Mouse (Mus musculus): ENCODE measurements around the gene Agbl4. TPM values are rescaled to one million over a fixed set of nuclear protein-coding genes. Genes with fewer than 3 reads are reported as not detected.

Gene Agbl4
- total RNA-seq, 2 experiments from 2014 or later: not detected

DNA sequence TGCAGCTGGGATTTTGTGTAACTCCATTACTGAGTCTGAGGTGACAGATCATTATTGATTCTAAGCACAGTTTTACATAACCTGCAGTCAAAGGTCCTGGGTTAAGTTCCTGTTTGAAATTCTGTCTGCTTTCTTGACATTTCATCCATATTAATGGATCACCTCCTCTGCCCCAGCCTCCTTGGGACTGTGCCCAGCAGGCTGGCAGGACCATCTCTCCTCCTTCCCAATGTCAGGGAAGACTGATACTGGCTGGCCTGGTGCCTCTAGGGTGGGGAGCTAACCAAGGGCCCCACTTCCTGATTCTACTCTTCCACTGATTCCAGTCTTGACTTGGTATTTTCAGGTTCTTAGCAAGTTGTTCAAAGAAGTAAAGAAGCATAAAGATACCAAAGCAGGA lies 1276.4 kb downstream of the Agbl4 start:
- no peak for DNase-seq
- intact Hi-C loops (cut with DNase I; ENCODE audit: low total_unique reads): no loop called here

DNA sequence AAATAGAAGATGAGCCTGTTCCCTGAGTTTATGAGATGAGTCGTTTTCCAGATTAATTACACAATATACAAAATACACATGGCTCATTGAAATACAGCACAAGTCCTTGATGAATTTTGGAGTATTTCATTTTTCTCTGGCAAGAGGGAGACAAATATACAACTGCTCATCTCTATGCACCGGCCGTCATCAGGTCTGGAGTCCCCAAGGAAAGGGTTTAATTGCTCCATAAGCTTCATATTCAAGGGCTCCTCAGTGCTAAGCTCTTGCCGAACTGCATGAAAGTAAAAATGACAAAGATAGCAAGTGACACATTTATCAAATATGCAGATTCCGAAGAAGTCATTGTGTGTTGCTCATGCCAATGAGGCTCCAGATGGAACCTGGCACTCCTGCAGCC lies 1284.5 kb downstream of the Agbl4 start:
- intact Hi-C loops (cut with DNase I; ENCODE audit: low total_unique reads): no loop called here
- DNase-seq: no peak

DNA sequence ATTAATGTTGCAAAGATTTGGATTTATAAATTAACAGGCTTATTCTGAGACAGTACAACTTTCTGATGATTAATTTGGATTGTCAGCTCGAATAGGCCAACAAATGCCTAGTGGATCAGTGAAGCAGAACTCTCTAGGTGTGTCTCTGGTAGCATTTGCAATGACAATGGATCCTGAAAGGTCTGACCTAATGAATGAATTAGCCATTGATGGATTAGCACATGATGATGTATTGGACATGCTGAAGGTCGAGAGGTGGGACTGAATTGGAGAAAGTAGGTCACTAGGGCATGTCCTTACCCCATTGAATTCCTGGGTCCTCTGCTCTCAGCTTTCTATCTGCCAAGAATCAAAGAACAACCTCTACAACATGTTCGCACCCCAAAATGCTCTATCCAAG lies 1285.3 kb downstream of the Agbl4 start:
- intact Hi-C loops (cut with DNase I; ENCODE audit: low total_unique reads): no loop called here
- no peak for DNase-seq

DNA sequence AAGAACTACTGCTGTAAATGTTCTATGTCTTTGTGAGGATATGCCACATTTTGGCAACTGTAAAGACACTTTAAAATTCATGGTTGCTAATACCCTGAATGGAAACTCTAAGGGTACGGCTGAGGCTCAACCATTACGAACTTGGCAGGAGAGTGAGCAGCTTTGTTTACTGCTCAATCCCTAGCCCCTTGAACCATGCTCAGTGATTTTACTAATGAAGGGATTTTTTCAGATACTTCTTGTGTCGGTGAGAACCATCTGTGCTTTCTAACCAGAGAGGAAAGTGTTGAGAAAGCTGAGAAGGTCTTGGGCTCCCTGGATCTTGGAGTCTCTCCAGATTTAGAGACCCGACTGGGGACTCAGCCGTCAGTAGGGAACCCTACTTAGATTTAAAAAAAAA lies 1286.4 kb downstream of the Agbl4 start:
- intact Hi-C loops (cut with DNase I; ENCODE audit: low total_unique reads): no loop called here

DNA sequence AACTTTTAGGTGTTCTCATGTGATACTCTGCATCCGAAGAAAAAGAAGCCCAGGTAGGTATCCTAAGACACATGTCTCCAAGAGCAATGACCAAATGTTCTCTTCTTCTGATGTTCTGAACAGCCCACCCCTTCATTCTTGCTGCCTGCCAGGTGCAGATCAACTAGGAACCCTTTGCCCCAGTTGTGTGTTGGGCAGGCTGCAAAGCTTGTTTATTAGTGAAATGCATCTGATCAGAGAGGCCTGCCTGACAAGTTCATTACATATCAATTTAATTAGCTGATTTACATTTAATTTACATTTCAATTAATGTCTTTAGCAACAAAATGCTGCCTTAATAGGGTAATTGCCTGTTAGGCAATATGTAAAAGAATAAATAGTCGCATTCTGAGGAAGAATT lies 1288.5 kb downstream of the Agbl4 start:
- intact Hi-C loops (cut with DNase I; ENCODE audit: low total_unique reads): no loop called here

More for the DNA sequence above, 1286.4 kb downstream of the Agbl4 start:
- DNase-seq: no peak

DNA sequence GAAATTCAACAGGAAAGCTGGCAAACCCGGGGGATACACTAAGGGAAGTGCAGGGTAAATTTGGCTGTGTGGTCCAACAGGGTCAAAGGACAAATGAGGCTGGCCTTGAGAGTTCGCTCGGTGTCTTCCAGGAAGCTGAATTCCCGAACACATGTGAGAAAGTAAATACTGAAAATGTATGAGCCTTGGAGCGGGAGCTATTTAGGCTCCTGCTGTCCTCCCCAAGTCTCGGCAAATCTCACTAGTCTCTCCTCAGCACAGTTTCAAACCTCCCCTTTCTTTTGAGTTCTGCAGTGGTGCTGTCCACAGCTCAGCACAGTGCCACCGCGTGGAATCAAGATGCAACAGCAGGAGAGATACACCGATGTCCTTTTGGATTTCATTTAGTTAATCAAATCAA lies 1289.5 kb downstream of the Agbl4 start:
- intact Hi-C loops (cut with DNase I; ENCODE audit: low total_unique reads): no loop called here
- DNase-seq: peak; percentile 38

More for the DNA sequence above, 1288.5 kb downstream of the Agbl4 start:
- no peak for DNase-seq

DNA sequence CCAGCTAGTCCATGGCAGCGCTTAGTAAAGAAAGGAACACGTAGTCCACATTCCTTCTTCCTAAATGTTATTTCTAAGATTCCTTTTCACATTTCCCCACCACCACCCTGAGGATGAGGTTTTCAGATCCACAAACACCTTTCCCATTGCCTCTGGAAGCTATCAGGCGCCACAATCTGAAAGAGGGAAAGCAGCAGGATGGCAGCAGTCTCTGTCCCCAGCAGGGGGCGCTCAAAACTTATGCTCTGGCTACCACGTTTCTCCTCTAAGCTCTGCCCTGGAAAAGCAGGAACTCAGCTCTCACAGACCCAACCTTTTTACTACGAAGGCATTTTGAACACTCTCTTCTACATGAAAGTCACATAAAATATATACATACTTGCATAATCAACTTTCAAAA lies 1290.2 kb downstream of the Agbl4 start:
- intact Hi-C loops (cut with DNase I; ENCODE audit: low total_unique reads): no loop called here
- DNase-seq: peak; percentile 79

DNA sequence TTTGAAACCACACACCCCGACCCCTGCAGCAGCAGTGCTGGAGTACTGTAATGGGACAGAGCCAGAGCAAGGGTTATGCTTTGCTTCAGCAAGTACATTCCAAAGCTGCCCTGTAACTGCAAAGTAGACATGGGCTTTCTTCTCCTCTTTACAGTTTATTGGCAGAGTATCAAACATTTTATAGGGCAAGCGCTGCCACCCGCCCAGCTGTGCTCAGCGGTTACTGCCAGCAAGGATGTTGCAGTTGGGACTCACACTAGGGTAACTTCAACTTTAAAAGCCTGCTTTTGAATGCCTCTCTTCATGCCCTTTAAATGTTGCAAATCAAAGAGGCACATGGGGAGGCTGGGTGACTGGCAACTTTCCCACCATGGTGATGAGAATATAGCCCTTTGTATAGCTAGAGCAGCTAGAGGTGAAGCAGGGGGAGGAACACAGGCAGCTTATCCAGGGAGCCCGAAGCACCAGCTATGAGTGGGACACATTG lies 1293.6 kb downstream of the Agbl4 start:
- DNase-seq: no peak

DNA sequence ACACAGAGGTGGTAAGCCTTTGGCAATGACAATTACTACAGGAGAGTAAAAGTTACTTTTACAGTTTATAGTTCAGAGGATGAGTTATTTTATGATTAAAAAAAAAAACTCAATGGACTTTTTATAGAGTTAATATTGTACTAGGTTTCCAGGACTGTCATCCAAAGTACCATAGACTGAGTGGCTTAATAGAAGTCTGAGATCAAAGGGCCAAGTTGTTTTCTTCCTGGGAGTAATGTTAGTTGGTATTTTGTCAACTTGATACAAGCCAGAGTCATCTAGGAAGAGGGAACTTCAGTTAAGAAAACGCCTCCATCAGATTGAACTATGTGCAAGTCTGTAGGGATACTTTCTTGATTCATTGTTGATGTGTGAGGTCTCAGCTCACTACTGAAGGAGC lies 1303.9 kb downstream of the Agbl4 start:
- DNase-seq: no peak
- intact Hi-C loops (cut with DNase I; ENCODE audit: low total_unique reads): no loop called here

More for the DNA sequence above, 1293.6 kb downstream of the Agbl4 start:
- intact Hi-C loops (cut with DNase I; ENCODE audit: low total_unique reads): no loop called here

DNA sequence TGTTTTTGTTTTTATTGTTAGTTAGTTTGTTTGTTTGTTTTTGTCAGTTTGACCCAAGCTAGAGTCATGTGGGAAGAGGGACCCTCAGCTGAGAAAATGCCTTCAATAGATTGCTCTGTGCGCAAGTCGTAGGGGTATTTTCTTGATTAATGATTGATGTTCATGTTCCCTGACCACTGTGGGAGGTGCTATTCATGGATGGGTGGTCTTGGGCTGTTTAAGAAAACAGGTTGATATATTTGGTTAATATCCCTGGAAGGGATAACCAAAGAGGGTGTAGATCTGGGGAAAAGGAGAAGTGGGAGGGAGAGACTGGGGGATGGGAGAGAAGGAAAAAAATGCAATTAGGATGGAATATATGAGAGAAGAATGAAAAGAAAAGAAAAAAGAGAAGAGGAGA lies 1306.7 kb downstream of the Agbl4 start:
- no peak for DNase-seq
- intact Hi-C loops (cut with DNase I; ENCODE audit: low total_unique reads): no loop called here

DNA sequence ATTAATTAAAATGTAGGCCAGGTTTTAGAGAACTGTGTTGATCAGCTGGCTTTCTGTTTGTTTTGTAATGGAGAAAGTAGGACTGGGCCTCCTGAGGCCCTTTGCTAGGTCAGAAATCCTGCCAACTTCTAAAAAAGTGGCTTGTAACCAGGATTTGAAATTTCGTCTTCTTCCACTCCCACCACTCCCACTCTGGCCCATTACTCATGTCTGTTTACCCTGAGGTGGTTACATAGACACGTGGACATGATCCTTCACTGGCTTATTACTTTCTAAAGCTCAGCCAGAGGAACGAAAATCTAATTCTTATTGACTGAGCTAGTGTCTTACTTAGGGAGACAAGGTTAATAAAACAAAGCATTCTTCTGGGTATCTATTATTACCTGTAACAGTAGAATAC lies 1307.5 kb downstream of the Agbl4 start:
- DNase-seq: no peak
- intact Hi-C loops (cut with DNase I; ENCODE audit: low total_unique reads): no loop called here

Other genes with a start within 250 kb of the Agbl4 start
- gene Elavl4, start 45.8 kb upstream of the Agbl4 start, total RNA-seq (2021): not detected

Data from gastrocnemius, postnatal 14 days (tissue).